Mouse (Mus musculus) kidney, embryonic 16.5 days (tissue): ENCODE measurements around the gene Serinc5. TPM values are rescaled to one million over a fixed set of nuclear protein-coding genes. Genes with fewer than 3 reads are reported as not detected.

Source experiments
- ATAC-seq: fragments of 200-750 bp; cut with Nextera tagmentation; 2 replicates; pipeline ENCODE4 v1.8.0; 2017; ENCODE audit warnings: moderate TSS enrichment; ENCODE audit not compliant: low FRiP score, low TSS enrichment
- H3K27ac ChIP-seq: fragments of 300-500 bp; sonication (generic); 2 replicates; pipeline ENCODE4 v1.5.1; 2014; ENCODE audit warnings: low read length
- H3K27me3 ChIP-seq: fragments of 300-500 bp; sonication (generic); 2 replicates; pipeline ENCODE4 v1.6.1; 2014; ENCODE audit warnings: low read length, control low read depth, mixed read lengths; ENCODE audit not compliant: insufficient read depth
- H3K36me3 ChIP-seq: fragments of 300-500 bp; sonication (generic); 2 replicates; pipeline ENCODE4 v1.6.1; 2014; ENCODE audit warnings: low read length, control low read depth, mixed read lengths; ENCODE audit not compliant: insufficient read depth
- H3K4me1 ChIP-seq: fragments of 300-500 bp; sonication (generic); 2 replicates; pipeline ENCODE4 v1.6.1; 2014; ENCODE audit warnings: low read length, control low read depth, mixed read lengths; ENCODE audit not compliant: insufficient read depth
- H3K4me2 ChIP-seq: fragments of 300-500 bp; sonication (generic); replicated peaks from 2 replicates; pipeline ENCODE4 v1.6.1; 2014; ENCODE audit warnings: low read depth, low read length
- H3K4me3 ChIP-seq: fragments of 300-500 bp; sonication (generic); 2 replicates; pipeline ENCODE4 v1.5.1; 2014; ENCODE audit warnings: mild to moderate bottlenecking, low read length
- H3K9ac ChIP-seq: fragments of 300-500 bp; sonication (generic); replicated peaks from 2 replicates; pipeline ENCODE4 v1.6.1; 2014; ENCODE audit warnings: low read length
- H3K9me3 ChIP-seq: fragments of 300-500 bp; sonication (generic); 2 replicates; pipeline ENCODE4 v1.6.1; 2016; ENCODE audit warnings: low read length, control low read depth
- WGBS: fragments of 180-500 bp; shearing (Covaris S2); extraction: QIAGEN DNeasy Blood & Tissue Kit; methylation state at CpG from one replicate; pipeline ENCODE4 v1.1.7; 2014; 5-methylcytosine and 5-hydroxymethylcytosine counted together
- polyA plus RNA-seq: library from polyadenylated mRNA; unstranded; fragments of >200 nt; fragmentation: Nextera tagmentation; extraction: Ambion mirVana; gene quantifications from 2 replicates; pipeline ENCODE4 v1.2.1, GENCODE M21; 2015

Gene Serinc5
- polyA plus RNA-seq, 1 experiment from 2014 or later: 19.7 TPM

DNA sequence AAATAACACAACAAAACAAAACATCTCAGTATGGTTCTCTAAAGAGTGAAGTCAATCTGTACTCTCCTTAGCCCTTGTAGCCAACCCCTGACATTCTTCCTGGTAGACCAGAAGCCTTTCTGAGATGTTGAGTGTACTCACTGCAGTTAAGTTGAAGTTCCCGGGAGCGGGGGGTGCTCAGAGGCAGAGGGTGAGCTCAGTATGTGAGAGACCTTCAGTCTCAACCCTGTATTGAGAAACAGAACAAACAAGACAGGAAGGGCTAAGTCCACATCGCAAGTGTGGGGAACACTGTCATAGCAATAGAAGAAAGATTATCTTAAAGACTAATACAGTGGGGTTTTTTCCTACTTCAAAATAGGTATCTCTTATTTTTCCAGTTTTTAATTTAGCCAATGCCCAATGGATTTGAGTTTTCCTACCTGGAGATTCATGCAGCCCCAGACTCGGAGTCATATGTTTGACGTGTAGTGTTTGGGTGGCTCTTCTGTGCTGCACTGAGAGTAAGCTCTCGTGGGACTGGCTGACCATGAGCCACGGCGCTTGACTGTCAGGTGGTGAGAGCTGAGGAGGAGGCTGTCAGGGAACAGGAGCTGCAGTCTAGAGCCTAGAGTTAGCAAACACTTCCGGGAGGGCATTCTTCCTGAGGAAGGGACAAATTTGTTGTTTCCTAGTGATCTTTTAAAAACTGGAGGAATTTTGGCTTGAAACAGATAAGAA, 95.6 kb downstream of the Serinc5 start:
- WGBS: 88% methylated on average over 9 of the region's 9 CpGs
- Histone ChIP-seq H3K27me3 (no peaks in the 10 kb centered on the region), H3K4me3 (no peak overlapping the region), H3K9me3 (no peaks in the 10 kb centered on the region), H3K27ac (no peak overlapping the region), H3K9ac (no peak overlapping the region), H3K36me3 (peaks cover 16% of the 10 kb centered on the region), H3K4me2 (no peak overlapping the region), H3K4me1 (no peaks in the 10 kb centered on the region)
- no peak for ATAC-seq

DNA sequence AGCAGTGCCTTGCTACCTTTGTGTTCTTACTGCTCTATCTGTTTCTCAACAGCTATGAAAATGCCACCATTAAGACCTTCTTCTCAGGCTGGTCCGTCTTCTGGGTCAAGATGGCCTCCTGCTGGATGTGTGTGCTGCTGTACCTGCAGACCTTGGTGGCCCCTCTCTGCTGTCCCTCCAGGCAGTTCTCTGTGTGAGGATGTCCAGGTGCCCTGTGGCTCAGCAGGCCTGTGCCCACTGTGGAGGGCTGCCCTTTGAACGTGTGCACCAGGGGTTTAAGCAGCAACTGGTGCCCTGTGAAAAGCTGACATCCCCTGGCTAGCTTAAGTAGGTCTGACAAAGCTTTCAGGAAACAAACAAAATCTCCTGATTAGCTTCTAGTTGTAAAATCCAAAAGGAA, 97.0 kb downstream of the Serinc5 start:
- no peak for ATAC-seq
- H3K9me3 ChIP-seq: no peaks in the 10 kb centered on the region
- H3K4me2 ChIP-seq: no peak overlapping the region
- peaks cover 16% of the 10 kb centered on the region for H3K36me3 ChIP-seq
- H3K4me1 ChIP-seq: no peaks in the 10 kb centered on the region
- no peak overlapping the region for H3K9ac ChIP-seq
- no peak overlapping the region for H3K27ac ChIP-seq
- no peaks in the 10 kb centered on the region for H3K27me3 ChIP-seq
- 82% methylated on average over 2 of the region's 2 CpGs for WGBS
- no peak overlapping the region for H3K4me3 ChIP-seq

DNA sequence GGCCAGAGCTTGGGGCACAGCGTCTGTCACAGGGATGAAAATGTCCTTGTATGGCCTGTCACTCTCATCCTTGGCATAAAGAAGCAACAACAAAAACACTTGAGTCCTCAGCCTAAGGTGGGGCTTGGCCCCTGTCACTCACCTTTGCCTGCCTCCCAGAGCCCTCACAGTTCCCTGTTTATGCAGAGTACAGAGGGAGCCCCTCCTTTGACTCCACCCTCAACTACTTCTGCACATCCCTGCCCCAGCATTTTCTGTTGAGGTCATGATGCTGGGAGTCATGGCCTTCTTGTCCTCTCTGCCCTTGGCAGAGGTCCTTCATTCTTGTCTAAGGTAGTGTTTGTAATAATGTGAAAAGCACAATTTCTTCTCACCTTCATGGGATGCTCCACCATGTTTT, 97.6 kb downstream of the Serinc5 start:
- Histone ChIP-seq H3K36me3 (peaks cover 16% of the 10 kb centered on the region), H3K4me2 (no peak overlapping the region), H3K9me3 (no peaks in the 10 kb centered on the region), H3K27me3 (no peaks in the 10 kb centered on the region), H3K27ac (no peak overlapping the region), H3K9ac (no peak overlapping the region), H3K4me1 (no peaks in the 10 kb centered on the region), H3K4me3 (no peak overlapping the region)
- no peak for ATAC-seq
- 93% methylated on average over 1 of the region's 1 CpGs for WGBS

DNA sequence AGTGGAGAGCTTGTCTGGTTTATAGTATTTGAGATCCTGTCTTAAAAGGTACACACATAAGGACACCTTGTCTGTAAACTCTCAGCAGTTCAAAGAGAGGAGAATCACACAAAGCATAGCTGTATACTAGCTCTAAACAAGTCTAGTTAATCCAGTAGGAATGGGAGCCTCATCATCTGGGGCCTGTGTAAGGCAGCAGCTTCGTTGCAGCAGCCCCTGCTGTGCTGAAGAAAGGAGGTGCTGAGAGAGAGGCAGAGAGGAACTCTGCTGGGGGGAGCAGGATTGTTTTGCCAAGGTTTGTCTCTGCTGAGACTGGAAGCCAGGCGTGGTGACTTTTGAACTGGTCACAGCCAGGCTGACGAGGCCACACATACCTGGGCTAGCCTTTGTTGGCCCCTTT, 98.6 kb downstream of the Serinc5 start:
- H3K9me3 ChIP-seq: no peaks in the 10 kb centered on the region
- H3K4me2 ChIP-seq: no peak overlapping the region
- no peak overlapping the region for H3K27ac ChIP-seq
- H3K36me3 ChIP-seq: peaks cover 16% of the 10 kb centered on the region
- WGBS: 51% methylated on average over 3 of the region's 3 CpGs
- no peak overlapping the region for H3K9ac ChIP-seq
- no peaks in the 10 kb centered on the region for H3K4me1 ChIP-seq
- no peak overlapping the region for H3K4me3 ChIP-seq
- no peak for ATAC-seq
- no peaks in the 10 kb centered on the region for H3K27me3 ChIP-seq

DNA sequence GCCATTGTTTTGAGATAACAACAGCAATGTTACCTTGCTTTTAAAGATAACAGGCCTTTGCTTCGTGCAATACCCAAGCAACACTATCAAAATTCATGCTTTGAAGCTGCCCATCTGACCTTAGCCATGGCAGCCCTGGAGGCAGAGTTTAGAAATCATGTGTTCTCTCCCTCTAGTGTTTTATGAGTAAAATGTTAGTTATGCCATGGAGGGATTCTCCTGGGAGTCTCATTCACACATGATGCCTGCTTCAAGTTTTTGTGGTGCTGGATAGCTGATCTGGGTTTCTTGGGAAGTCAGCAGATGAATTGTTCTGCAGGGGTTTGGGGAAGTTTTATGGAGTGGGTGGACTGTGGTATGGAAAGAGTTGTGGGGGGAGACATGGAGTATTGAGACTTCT, 99.5 kb downstream of the Serinc5 start:
- 61% methylated on average over 1 of the region's 1 CpGs for WGBS
- no peak overlapping the region for H3K4me2 ChIP-seq
- H3K36me3 ChIP-seq: peaks cover 16% of the 10 kb centered on the region
- H3K27me3 ChIP-seq: no peaks in the 10 kb centered on the region
- H3K27ac ChIP-seq: no peak overlapping the region
- no peak overlapping the region for H3K9ac ChIP-seq
- no peak for ATAC-seq
- no peaks in the 10 kb centered on the region for H3K4me1 ChIP-seq
- H3K9me3 ChIP-seq: no peaks in the 10 kb centered on the region
- H3K4me3 ChIP-seq: no peak overlapping the region

DNA sequence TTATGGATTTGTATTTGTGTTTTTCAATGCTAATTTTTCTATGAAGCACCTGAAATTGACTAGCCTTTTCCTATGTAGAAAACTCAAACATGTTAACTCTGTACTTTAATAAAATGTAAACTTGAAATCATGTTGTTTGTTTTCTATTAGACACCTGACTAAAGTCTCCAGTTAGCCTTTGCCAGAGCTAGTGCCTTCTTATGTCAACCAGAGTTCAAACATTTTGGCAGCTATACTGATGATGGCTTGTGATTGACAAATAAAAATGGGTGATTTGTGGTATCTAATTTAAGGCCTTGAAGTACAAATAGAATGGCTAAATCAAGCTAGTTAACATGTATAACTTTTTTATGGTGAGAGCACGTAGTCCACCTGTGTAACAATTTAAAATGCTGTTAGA, 100.9 kb downstream of the Serinc5 start:
- 94% methylated on average over 1 of the region's 1 CpGs for WGBS
- no peak overlapping the region for H3K9ac ChIP-seq

DNA sequence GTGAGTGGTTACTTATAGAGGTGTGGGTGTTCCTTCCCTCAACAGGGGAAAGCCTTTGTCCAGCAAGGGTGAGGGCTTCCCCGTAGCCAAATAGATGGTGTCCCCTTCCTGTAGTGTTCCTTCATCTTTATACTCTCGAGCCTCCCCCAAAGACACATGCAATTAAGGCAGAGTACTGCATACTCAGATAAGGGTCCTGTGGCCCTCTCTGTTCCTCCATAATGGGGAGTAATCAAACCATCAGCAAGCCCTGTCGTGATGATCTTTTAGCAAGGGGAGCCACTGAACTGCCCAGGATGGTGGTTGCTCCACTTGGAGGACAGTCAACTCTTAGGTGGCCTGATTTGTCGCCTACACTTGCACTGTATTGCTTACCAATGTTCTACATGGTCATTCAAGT, 101.7 kb downstream of the Serinc5 start:
- Histone ChIP-seq H3K4me2 (no peak overlapping the region), H3K4me3 (no peak overlapping the region), H3K36me3 (peaks cover 11% of the 10 kb centered on the region; the same call in 1 of the 2 replicates), H3K9me3 (no peaks in the 10 kb centered on the region), H3K9ac (no peak overlapping the region), H3K27ac (no peak overlapping the region), H3K4me1 (no peaks in the 10 kb centered on the region), H3K27me3 (no peaks in the 10 kb centered on the region)
- ATAC-seq: no peak
- WGBS: 87% methylated on average over 4 of the region's 4 CpGs

More for the DNA sequence above, 100.9 kb downstream of the Serinc5 start:
- no peaks in the 10 kb centered on the region for H3K9me3 ChIP-seq
- H3K4me1 ChIP-seq: no peaks in the 10 kb centered on the region
- H3K27me3 ChIP-seq: no peaks in the 10 kb centered on the region
- ATAC-seq: no peak
- no peak overlapping the region for H3K4me3 ChIP-seq
- no peak overlapping the region for H3K27ac ChIP-seq
- H3K36me3 ChIP-seq: peaks cover 11% of the 10 kb centered on the region; the same call in 1 of the 2 replicates
- H3K4me2 ChIP-seq: no peak overlapping the region

DNA sequence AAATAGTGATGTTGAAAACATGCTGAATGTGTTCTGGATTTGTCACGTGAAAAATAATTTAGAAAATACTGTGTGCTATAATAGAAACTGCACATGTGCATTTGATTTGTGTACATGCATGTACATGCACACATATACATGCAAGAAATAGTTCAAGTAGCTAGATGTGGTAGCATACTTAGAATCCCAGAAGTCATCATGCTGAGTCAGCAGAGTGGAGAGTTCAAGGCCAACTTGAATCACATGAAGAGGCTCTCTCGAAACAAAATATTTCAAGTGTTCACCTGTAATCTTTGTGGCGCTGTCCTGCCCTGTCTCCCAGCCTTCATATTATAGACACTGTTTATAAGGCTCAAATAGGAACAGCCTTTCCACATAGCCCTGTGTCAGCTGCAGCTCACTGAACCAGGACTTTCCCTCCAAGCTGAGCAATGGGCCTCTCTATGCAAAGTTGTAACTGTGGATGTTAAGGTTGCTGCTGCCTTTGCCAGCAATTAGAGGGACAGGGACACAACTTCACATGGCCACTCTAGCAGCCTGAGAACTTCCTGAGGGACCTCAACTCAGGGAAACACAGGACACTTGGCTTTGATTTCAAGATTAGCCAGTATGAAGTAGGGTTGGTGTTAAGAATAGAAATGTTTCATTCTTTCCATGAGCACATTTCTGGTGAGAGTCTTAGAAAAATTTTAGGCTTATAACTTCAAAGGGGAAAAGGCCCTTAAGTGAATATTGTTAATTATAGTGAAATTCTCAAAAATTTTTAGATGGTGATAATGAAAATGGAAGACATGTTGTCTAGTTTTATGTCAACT, 107.2 kb downstream of the Serinc5 start:
- Histone ChIP-seq H3K27ac (no peak overlapping the region), H3K4me3 (no peak overlapping the region), H3K4me1 (no peaks in the 10 kb centered on the region), H3K27me3 (no peaks in the 10 kb centered on the region), H3K9ac (no peak overlapping the region), H3K4me2 (no peak overlapping the region), H3K9me3 (no peaks in the 10 kb centered on the region), H3K36me3 (no peaks in the 10 kb centered on the region)
- 98% methylated on average over 3 of the region's 3 CpGs for WGBS
- ATAC-seq: no peak

DNA sequence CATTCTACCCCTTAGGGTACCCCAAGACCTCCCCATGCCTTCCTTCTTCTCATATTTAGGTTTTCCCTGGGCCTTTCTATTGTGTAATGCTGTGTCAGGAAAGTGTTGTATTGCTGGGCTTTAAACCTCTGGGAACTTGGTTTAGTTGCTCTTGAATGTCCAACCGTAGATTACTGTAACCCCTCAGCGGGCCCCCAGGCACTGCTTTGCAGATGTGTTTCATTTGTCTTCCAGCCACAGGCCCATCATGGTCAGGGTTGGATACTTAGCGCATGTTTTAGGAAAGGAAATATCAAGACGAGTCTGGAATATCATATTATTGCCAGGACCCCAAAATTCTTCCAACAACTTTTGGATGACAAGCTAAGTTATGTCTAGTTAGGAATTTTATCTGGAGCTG, 110.1 kb downstream of the Serinc5 start:
- no peak for ATAC-seq
- Histone ChIP-seq H3K9ac (no peak overlapping the region), H3K4me1 (no peaks in the 10 kb centered on the region), H3K27ac (no peak overlapping the region), H3K4me2 (no peak overlapping the region), H3K4me3 (no peak overlapping the region), H3K9me3 (no peaks in the 10 kb centered on the region), H3K27me3 (no peaks in the 10 kb centered on the region), H3K36me3 (no peaks in the 10 kb centered on the region)
- WGBS: 83% methylated on average over 4 of the region's 4 CpGs

DNA sequence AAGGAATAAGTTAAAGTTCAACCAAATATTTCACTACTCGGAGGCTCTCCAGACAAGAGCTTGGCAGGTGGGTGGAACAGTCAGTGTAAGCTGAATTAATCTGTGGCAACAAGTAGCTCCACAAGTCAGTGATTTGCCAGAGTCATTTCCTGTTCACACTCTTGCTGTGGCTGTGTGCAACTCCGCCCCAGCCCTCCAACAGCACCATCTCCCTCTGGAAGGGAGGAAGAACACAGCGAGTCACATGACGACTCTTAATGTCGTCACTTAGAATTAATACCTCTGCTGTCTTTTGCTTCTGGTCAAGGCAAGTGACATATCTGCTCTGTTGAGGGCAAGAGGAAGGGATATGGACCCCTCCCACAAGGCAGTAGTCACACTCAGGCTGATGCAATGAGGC, 111.5 kb downstream of the Serinc5 start:
- H3K4me3 ChIP-seq: no peak overlapping the region
- H3K9ac ChIP-seq: no peak overlapping the region
- H3K27ac ChIP-seq: no peak overlapping the region
- no peaks in the 10 kb centered on the region for H3K9me3 ChIP-seq
- H3K4me1 ChIP-seq: no peaks in the 10 kb centered on the region
- WGBS: 56% methylated on average over 5 of the region's 5 CpGs
- no peaks in the 10 kb centered on the region for H3K27me3 ChIP-seq
- ATAC-seq: no peak
- no peaks in the 10 kb centered on the region for H3K36me3 ChIP-seq
- no peak overlapping the region for H3K4me2 ChIP-seq
